Mouse (Mus musculus) gastrocnemius, adult 18-20 months (tissue): Measurements from ENCODE around the gene Chpf2. TPM values are rescaled to one million over a fixed set of nuclear protein-coding genes. Genes with fewer than 3 reads are reported as not detected.
A peak's percentile ranks its signal among the peaks of the same experiment; 100 is the strongest.

Experiments
- DNase-seq: peaks from one replicate; pipeline ENCODE4 v3.0.0; 2021; ENCODE audit warnings: low spot score
- total RNA-seq, 2 experiments: library from RNA; stranded (reverse); gene quantifications; 2 replicates each; pipeline ENCODE4 v1.2.3; 2021

The Chpf2 gene
- total RNA-seq, 2 experiments from 2014 or later = 8.9 to 10.3 TPM

DNA sequence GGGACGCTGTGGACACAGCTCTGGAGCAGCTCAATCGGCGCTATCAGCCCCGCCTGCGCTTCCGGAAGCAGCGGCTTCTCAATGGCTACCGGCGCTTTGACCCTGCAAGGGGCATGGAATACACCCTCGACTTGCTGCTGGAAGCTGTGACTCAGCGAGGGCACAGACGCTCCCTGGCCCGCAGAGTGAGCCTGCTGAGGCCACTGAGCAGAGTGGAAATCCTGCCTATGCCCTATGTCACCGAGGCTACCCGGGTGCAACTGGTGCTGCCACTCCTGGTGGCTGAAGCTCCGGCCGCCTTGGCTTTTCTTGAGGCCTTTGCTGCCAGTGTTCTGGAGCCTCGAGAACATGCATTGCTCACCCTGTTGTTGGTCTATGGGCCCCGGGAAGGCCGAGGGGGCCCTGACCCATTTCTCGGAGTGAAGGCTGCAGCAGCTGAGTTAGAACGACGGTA, 4.8 kb downstream of the Chpf2 start:
- no peak for DNase-seq

DNA sequence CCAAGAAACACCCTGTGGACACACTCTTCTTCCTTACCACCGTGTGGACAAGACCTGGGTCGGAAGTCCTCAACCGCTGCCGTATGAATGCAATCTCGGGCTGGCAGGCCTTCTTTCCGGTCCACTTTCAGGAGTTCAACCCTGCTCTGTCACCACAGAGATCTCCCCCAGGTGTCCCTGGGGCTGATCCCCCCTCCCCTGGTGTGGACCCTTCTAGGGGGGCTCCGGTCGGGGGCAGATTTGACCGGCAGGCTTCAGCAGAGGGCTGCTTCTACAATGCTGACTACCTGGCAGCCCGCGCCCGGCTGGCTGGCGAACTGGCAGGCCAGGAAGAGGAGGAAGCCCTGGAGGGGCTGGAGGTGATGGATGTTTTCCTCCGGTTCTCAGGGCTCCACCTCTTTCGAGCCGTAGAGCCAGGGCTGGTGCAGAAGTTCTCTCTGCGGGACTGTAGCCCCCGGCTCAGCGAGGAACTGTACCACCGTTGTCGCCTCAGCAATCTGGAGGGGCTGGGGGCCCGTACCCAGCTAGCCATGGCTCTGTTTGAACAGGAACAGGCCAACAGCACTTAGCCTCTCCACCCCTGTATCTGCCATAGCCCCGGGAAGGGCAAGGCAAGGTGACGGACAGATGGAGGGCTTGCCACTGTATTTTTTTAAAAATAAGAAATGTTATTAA, 5.4 kb downstream of the Chpf2 start:
- no peak for DNase-seq

DNA sequence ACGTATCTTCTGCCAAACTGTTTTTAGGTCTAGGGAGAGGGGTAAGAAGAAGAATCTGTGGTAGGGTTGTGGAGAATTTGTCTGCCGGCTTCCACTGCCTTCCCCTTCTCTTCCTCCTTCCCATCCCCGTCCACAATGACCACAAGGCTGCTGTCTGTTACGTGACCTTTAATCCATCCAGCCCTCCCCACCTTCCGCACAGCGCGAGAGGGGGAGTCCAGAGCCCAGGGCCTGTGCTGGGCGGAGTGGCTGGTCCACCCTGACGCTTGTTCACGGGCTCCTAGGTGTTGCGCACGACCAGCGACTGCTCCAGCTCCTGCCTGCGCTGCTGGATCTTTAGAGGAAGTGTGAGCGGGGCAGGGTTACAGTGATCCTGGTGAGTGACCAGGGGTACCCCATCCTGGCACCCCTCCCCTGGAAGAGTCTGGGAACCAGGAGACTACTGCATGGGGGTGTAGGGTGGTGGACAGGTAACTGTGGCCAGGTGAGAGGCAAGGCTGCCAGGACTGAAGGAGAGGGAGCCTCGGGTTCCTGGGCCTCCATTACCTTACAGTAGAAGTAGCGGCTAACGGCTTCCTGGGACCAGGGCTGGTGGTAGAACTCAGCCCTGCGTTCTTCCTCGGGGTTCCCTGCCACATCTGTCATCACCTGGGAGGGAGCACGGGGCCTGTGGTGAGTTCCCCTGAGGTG, 6.1 kb downstream of the Chpf2 start:
- DNase-seq = no peak

DNA sequence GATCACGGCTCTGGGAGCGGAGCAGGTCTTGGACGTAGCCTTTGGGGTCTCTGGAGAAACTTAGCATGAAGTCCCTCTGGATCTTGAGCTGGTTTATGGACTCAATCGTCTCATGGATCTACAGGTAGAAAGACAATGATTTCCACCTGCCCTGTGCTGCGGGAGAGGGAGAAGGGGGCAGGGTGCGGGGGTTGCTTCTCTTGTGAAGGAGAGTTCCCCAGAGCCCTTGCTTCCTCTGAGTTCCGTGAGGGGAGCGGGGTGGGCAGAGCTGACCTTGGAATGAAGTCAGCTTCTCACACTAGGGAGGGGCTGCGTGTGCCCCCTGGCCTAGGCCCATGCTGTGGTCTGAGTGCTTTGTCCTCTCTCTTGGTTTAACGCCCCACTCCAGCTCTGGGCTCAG, 6.7 kb downstream of the Chpf2 start:
- no peak for DNase-seq

DNA sequence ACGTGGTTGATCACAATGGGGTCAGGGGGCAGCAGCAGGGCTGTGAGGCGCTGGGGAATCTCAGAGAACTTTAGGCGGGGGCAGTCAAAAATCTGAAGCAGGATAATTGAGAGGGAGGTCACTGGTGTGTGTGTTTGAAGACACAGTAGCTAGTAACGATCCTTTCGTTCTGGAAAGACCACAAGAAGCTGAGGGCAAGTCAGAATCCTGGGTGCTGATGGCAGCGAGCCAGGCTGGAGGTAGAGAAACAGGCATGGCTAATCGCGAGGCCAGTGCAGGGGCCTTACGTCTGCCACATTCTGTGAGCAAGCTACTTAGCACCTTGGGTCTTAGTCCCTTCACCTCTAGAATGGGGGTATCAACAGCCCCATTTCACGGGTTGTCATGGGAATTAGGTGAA, 7.4 kb downstream of the Chpf2 start:
- DNase-seq = no peak

DNA sequence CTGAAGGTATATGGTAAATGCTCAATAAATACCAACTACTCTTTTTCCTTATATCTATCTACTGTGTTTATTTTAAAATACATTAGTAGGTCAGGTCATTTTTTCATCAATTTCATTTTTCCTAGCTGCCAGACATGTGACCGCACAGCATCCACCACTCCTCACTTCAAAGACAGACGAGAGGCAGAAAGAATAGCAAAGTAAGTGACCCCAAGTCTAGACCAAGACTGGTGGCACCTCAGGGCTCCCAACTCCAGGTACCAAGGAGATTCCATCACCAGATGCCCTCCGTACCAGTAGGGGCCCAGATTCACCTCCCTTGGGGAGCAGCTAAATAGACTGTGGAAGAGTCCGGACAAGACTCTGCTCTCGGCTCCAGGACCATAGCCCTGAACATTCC, 7.8 kb downstream of the Chpf2 start:
- DNase-seq = no peak

DNA sequence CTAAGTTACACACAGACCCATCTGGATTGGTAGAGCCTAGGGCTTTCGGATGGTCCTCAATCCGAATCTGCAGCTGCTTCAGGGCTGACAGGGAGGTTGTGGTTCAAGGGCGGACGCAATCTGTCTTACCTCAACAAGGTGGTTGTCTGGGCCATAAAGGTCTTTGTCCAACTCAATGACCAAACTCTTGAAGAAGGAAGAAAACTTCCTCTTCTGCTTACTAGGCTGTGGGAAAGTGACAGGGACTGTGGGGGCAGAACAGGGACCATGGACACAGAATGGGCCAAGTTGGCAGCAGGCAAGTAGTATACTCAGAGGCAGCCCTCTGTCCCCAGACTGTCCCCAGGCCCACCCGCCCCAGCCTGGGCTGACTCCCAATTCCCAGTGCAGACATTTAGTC, 8.7 kb downstream of the Chpf2 start:
- DNase-seq = no peak

DNA sequence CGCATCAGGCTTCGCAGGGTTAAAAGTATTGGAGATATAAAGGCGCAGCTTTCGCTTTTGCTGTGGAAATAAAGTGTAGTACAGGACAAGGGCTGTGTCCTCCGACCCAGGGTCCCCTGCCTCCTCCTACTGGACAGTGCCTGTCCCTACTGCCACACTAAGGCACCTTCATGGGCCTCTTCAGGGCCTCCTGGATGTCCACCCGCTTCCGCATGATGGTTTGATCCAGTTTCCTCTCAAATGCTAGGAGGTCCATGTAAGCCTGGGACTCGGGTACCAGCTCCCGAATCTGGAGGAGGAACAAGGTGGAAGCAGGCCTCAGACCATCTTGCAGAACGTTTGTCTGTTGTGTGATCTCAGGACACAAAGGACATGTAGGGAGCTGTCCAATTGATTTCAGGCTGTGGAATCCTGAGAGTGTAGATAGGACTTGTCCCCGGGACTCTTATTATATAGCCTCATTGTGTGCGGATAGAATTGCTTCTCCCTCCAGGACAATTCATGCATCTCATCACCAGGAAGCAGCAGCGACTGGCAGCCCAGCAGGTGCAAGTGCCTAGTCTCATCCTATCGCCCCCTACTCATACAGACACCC, 9.3 kb downstream of the Chpf2 start:
- DNase-seq = no peak

DNA sequence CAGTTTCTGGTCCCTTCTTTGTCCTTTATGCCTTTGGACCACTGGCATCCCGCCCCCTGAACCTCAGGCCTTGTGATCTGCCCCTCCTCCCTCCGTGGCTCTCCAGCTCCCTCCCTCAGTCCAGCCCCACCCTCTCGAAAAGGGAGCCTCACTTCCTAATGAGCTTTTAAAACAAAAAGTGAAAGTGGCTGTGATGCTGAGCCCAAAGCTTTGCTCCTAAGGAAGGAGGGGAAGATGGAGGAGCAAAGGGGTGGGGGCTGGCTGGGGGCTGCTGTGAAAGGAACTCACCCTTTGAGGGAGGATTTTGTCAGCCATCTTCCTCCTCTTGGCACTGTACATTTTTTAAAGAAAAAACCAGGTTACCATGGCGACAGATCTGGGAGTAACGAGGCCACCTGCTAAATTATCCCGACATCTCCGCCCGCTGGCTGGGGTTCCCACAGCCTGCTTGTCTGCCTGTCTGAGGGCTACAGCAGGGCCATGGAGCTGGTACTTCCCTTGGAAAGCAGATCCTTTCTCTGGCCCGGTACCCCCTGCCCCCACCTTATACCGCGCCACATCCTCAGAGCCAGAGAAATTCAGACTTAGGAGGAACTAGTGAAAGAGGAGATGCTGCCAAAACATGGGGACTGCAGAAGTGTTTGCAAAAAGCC, 10.1 kb downstream of the Chpf2 start:
- DNase-seq = peak; percentile 59

DNA sequence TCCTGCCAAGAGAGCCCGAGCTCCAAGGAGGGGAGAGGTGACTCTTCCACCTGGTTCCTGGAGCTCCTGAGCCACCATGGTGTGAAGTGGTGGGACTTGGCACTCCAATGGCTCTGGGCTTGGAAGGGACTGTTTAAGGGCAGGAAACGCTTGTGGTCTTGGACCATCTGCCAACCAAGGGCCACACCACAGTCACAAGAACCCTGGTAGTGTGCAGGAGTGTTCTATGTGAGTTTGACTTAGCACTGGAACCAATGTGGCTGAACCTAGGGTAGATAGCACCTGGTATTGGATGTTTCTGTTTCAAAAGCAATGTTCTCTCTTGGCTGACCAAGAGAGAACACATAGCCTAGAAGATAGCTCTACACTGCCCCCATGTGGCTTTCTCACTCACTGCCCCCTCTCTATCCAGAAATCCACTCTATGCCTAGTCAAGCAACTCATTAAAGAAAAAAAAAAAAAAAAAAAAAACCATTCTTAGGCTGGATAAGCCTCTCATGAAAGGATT, 10.7 kb downstream of the Chpf2 start:
- DNase-seq = peak; percentile 83

DNA sequence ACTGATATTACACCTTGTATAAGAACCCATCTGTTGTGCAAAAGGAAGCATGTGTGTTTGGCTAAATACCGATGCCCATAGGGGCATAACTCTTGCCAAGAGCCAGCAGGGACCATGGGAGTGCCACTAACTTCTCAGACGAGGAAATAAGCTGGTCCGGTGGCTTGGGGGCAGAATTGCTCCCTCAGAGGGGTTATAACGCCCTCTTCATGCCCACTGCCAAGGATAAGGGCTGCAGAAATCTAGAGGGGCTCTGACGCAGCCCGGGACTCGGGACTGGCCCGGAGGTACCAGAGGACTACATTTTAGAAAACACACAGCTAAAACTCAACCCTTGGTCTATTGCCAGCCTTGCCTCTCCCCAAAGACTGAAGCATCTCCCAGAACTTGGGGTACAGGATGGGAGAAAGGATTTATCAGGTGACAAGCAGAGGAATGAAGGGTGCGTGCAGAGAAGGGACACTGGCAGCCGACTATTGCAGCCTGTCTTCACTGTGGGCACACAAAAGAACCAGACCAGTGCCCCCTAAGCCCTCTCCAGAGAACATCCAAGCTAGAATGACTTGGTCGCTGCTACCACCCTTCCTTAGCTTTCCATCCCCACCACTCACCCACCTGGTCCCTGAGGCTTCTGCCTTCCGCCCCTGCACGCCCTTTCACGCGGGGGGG, 11.5 kb downstream of the Chpf2 start:
- DNase-seq = no peak

DNA sequence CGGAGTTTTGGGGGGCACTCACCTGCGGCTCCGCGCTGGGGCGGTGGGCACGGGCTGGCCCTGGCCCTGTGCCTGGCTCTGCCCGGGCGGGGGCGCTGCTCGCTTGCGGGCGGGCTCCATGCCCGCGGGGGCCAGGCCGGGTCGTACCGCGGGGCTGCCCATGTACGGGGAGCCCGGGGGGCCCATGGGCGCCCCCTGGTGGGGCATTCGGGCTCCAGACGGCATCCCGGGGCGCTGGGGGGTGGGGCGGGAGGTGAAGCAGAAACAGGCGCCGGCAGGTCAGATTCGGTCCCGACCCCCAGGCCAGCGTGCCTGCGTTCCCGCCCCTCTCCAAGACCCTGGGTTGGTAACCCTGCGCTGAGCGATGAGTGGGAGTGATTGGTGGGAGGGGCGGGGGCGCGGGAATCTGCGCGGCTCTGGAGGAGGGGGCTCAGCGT, 12.0 kb downstream of the Chpf2 start:
- peak; percentile 58 for DNase-seq

DNA sequence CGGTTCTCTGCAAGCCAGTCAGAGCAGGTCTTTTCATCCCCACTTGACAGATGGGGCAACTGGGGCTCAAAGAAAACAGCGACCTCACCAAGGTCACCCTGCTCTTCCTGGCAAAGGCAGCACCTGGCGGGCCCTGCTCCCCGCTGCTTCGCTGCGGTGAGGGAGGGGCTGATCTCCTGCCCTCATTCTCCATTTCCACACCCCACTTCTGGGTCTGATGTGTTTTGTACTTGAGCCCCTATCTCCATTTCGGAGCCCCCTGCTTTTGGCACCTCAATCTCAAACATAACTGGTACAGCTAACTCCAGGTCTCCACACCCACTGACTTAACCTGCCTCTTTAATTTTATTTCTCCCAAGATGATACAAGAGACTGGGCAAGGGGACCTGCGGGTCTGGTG, 12.6 kb downstream of the Chpf2 start:
- no peak for DNase-seq

DNA sequence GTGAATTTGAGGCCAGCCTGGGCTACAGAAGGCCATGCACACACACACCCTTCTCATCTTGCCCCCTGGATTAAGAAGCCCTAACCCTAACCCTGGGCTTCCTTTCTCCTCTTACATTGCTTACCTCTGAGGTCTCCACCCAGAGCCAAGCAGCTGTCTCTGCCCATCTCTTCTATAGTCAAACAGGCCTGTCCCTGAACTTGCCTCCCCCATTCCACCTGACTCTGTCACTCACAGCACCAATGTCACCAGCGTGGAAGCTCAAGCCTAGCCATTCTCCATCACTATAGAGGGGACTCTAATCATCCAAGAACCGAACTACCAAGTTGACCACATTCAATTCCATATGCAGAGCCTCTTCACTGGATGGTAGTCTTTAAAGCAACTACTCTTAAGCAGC, 13.7 kb downstream of the Chpf2 start:
- DNase-seq = peak; percentile 91

DNA sequence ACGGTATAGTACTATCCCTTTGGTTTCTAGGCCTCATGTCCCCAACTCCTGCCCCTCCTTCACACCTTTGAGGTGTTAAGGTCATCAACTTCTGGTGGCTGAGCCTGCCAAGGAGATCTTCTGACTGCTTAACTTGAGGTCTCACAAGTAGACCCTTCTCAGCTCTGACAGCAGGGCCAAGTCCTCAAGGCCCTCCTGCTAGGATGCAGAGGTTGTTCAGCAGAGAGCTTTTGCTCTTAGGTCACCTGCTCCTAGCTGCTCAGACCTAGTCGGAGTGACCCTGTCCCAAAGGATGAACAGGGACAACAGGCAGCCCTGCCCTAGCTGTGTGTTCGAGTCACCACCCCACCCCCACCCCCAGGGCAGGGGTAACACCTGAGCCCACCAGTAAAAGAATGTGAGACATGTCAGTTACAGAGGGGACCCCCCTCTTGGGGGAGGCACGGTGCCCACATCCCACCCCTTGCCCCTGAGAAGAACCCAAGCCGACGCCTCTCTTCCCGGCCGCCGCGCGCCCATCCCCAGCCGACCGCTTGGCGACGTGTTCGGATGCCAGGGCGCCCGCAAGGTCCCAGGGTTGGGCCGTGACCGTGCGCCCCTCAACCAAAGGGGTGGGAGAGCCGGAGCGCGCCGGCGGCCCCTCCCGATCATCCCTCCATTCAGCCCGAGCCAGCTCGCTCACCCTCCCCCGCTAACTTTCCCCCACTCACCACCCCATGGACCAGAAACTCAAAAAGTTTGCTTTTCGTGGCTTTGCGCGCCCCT, 14.7 kb downstream of the Chpf2 start:
- no peak for DNase-seq

DNA sequence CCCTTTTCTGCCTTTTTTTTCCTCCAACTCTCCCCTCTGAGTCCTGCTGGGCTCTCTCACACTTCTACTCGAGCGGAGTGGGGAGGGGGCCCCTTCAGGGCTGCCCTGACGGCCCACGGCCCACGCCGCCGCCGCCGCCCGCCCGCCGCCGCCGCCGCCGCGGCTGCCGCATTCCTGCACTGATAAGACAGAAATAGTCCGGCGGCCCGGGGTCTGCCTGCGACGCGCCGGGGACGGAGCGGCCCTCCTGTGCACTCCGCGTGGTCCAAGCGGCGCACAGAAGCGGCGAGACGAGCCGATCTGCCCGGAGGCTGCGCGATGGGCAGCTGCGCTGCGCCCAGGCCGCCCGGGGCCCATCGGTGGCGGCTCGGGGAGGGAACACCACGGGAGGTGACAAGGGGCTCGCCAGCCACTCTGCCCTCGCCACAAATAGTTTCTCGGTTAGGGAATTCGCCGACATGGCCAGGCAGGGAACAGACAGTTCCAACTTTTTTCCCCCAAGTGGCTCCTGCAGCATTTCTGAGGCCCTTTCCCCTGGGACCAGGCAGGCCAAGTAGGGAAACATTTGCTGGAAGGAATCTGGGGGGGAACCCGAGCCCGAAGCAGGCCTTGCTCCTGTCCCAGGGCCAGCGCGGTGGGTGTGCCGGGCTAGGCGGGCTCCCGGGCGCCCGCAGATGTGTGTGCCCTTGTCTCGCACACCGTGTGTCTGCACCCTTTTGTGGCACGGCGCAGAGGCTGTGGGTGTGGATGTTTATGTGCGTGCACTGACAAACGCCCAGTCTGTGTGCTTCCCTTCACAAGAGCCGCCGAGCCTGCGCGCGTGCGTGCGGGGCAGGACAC, 15.6 kb downstream of the Chpf2 start:
- peak; percentile 83 for DNase-seq

DNA sequence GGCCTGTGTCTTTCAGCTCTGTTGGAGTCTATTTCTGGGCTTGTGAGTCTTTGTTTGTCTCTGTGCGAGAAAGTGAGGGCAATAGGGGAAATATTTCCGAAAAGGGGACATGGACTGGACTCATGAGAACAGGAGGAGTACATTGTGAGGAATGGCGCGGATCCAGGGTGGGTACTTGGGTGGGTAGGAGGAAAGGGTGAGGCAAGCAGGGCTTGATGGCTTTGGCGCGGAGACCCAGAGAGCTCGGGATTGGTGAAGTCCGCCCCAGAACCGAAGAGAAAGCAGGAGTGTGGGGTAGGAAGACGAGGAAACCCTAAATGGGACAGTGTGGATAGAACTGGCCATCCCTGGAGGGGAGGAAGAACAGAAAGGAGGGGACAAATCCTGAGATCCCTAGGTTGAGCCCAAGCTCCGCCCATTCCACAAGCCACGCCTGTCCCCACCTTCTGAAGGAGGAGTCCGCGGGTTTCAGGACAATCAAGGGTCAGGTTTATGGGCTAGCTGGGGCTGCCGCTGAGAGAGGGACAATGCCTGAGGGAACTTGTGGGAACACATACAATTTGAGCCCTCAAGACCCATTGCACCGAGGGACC, 16.3 kb downstream of the Chpf2 start:
- peak; percentile 95 for DNase-seq

DNA sequence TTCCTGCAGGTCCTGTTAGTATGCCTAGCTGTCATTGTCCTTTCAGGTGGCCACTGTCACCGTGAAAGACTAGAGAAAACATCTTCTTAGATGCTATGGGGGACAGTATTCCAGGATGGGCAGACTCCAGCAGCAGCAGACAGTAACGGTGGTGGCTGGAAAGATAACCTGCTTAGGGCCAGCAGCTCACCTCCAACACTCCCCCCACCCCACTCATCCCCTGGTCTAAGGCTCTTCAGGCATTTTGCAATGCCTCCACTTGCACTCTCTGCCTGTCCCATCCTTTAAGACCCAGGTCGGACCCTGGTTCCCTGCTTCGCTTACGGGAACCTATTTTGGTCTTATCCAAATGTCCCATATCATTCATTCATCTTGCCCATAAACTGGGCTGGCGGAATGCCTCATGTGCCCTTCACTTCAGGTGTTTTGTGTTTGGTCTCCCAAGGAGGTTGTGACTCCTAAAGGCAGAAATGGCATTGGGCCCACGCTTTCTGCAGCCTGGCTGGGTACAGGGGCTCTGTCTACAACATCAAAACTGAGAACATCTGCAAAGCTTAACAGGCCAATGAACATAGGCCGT, 17.0 kb downstream of the Chpf2 start:
- no peak for DNase-seq

DNA sequence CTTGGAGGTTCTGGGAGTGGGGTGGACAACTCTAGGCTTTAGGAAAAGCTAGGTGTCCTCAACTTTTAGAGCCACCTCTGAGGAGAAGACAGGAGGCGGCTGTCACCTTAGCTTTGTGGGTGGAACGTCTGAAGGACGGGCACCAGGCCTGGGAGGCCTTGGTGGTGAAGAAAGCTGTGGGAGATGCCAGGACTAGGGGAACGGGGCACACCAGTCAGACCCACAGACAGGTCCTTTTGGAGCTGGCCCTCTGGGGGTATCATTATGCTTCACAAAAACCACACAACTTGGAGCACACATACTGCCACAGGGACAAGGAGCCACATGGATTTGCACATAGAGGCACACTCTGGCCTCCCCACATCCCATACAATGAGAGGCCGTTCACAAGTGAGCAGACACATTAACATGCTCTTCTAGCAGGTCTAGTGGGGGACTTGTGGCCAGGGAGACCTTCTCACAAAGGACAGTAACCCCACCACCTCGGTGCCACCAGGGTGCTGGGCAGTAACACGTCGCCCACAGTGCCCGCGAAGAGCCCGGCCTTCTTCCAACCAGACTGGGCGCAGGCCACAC, 17.6 kb downstream of the Chpf2 start:
- no peak for DNase-seq
